Mouse (Mus musculus) ES-E14 (cell line): Measurements from ENCODE around the gene Magi1. TPM values are rescaled to one million over a fixed set of nuclear protein-coding genes. Genes with fewer than 3 reads are reported as not detected.

ENCODE experiments used
- DNase-seq: peaks from one replicate; pipeline ENCODE4 v3.0.0-alpha.2; 2013; ENCODE audit warnings: low read depth, low spot score
- H3K27ac ChIP-seq: 2 replicates; pipeline ENCODE4 v1.5.1; 2012; ENCODE audit warnings: low read depth, mild to moderate bottlenecking, low read length, moderate library complexity, mixed read lengths; ENCODE audit not compliant: poor library complexity, insufficient read depth, severe bottlenecking
- H3K36me3 ChIP-seq: 2 replicates; pipeline ENCODE4 v1.6.1; 2012; ENCODE audit warnings: mild to moderate bottlenecking, low read length, moderate library complexity, mixed read lengths; ENCODE audit not compliant: control insufficient read depth, poor library complexity, insufficient read depth, severe bottlenecking
- H3K4me1 ChIP-seq, 2 experiments: fragments of 150-350 bp in 1 of 2; sonication (generic) in 1 of 2; 2 replicates each; pipeline ENCODE4 v1.6.1; 2012; ENCODE audit warnings: low read length in 2 of 2, mild to moderate bottlenecking in 1 of 2, mixed read lengths in 1 of 2; ENCODE audit not compliant: control insufficient read depth in 2 of 2, insufficient read depth in 2 of 2, poor library complexity in 1 of 2
- H3K4me3 ChIP-seq, 2 experiments: fragments of 150-350 bp in 1 of 2; sonication (generic) in 1 of 2; 2 replicates each; pipeline ENCODE4 v1.5.1; 2012; ENCODE audit warnings: low read length in 2 of 2, low read depth in 1 of 2, mild to moderate bottlenecking in 1 of 2, mixed read lengths in 1 of 2; ENCODE audit not compliant: insufficient read depth in 1 of 2, poor library complexity in 1 of 2, severe bottlenecking in 1 of 2
- H3K9ac ChIP-seq: 2 replicates; pipeline ENCODE4 v1.6.1; 2012; ENCODE audit warnings: low read depth, mild to moderate bottlenecking, low read length, mixed read lengths; ENCODE audit not compliant: poor library complexity, insufficient read depth, severe bottlenecking
- H3K9me3 ChIP-seq: fragments of 150-350 bp; sonication (generic); 2 replicates; pipeline ENCODE4 v1.6.1; 2012; ENCODE audit warnings: low read depth, mild to moderate bottlenecking, low read length; ENCODE audit not compliant: control insufficient read depth, insufficient read depth
- CHD2 ChIP-seq: IDR thresholded peaks from 2 replicates; pipeline ENCODE4 v1.6.1; 2014; ENCODE audit warnings: mild to moderate bottlenecking, low read depth, low read length, inconsistent platforms
- HCFC1 ChIP-seq: IDR thresholded peaks from 2 replicates; pipeline ENCODE4 v1.6.1; 2012; ENCODE audit warnings: low read length, inconsistent platforms, borderline replicate concordance; ENCODE audit not compliant: insufficient read depth
- MAFK ChIP-seq: IDR thresholded peaks from 2 replicates; pipeline ENCODE4 v1.6.1; 2014; ENCODE audit warnings: mild to moderate bottlenecking, low read depth, low read length, inconsistent platforms; ENCODE audit not compliant: insufficient read depth
- ZC3H11A ChIP-seq: IDR thresholded peaks from 2 replicates; pipeline ENCODE4 v1.6.1; 2012; ENCODE audit warnings: low read depth, mild to moderate bottlenecking, inconsistent platforms, low read length, borderline replicate concordance
- ZNF384 ChIP-seq: IDR thresholded peaks from 2 replicates; pipeline ENCODE4 v1.6.1; 2012; ENCODE audit warnings: low read depth, low read length, inconsistent platforms
- in situ Hi-C, 2 experiments: fragments of 600-800 bp; cut with MboI; formaldehyde crosslinking; loops; one replicate each; pipeline ENCODE4 v1.15.1; 2025; ENCODE audit warnings: low sequenced_read_pairs in 2 of 2, inconsistent platforms in 1 of 2; ENCODE audit not compliant: unreplicated experiment in 2 of 2
- total RNA-seq: library from RNA; depleted of rRNA; stranded (reverse); fragments of 300-350 nt; gene quantifications from 2 replicates; pipeline ENCODE4 v1.2.3, GENCODE M21; 2012

Magi1 gene
- total RNA-seq, 1 experiment: 14.6 TPM

GRCm38 (mm10) chr6:93979241-93979640 is 304.5 kb downstream of the Magi1 start:
- no peak for TF ChIP-seq CHD2
- TF ChIP-seq ZC3H11A: no peak; the same call in 1 of the 2 replicates
- TF ChIP-seq MAFK: no peak
- no peak for TF ChIP-seq HCFC1
- no peak for TF ChIP-seq ZNF384
- Histone ChIP-seq H3K4me1 (peaks cover 16 to 32% of the 10 kb centered on the region in 2 experiments), H3K9ac (no peak overlapping the region), H3K27ac (peak overlapping the region; percentile 53; the same call in 1 of the 2 replicates), H3K36me3 (no peaks in the 10 kb centered on the region; the same call in 1 of the 2 replicates), H3K9me3 (no peaks in the 10 kb centered on the region), H3K4me3 (no peak overlapping the region)
- in situ Hi-C loops: no loop called here
- peak; percentile 46 for DNase-seq

- no peak for DNase-seq
- Histone ChIP-seq H3K9me3 (no peaks in the 10 kb centered on the region), H3K4me1 (peaks cover 0 to 2% of the 10 kb centered on the region in 2 experiments; a peak in 2 of 4 replicates), H3K27ac (no peak overlapping the region), H3K9ac (no peak overlapping the region), H3K36me3 (no peaks in the 10 kb centered on the region), H3K4me3 (no peak overlapping the region)
- in situ Hi-C loops: no loop called here
- TF ChIP-seq ZC3H11A: no peak
- no peak for TF ChIP-seq ZNF384
- TF ChIP-seq HCFC1: no peak
- TF ChIP-seq MAFK: no peak
- TF ChIP-seq CHD2: no peak
Measured at GRCm38 (mm10) chr6:93968721-93969120, 315.0 kb downstream of the Magi1 start.

- H3K9me3 ChIP-seq: no peaks in the 10 kb centered on the region
- H3K27ac ChIP-seq: no peak overlapping the region
- TF ChIP-seq HCFC1 (no peak), MAFK (no peak), CHD2 (no peak), ZNF384 (no peak), ZC3H11A (no peak)
- H3K9ac ChIP-seq: no peak overlapping the region
- no peak overlapping the region for H3K4me3 ChIP-seq
- peaks cover 0 to 2% of the 10 kb centered on the region in 2 experiments; a peak in 2 of 4 replicates for H3K4me1 ChIP-seq
- no peak for DNase-seq
- in situ Hi-C loops: no loop called here
- H3K36me3 ChIP-seq: no peaks in the 10 kb centered on the region
Measured at GRCm38 (mm10) chr6:93962757-93963336, 320.9 kb downstream of the Magi1 start.

- Histone ChIP-seq H3K36me3 (no peaks in the 10 kb centered on the region), H3K27ac (no peak overlapping the region), H3K4me1 (peaks cover 0 to 2% of the 10 kb centered on the region in 2 experiments; a peak in 2 of 4 replicates), H3K9me3 (no peaks in the 10 kb centered on the region), H3K4me3 (no peak overlapping the region), H3K9ac (no peak overlapping the region)
- no peak for DNase-seq
- in situ Hi-C loops: no loop called here
- TF ChIP-seq HCFC1: no peak
- no peak for TF ChIP-seq ZNF384
- TF ChIP-seq CHD2: no peak
- no peak for TF ChIP-seq ZC3H11A
- TF ChIP-seq MAFK: no peak
Measured at GRCm38 (mm10) chr6:93961782-93962181, 321.9 kb downstream of the Magi1 start.
